11 mouse cellular contexts compared by ENCODE assay signal in the genomic region with DNA sequence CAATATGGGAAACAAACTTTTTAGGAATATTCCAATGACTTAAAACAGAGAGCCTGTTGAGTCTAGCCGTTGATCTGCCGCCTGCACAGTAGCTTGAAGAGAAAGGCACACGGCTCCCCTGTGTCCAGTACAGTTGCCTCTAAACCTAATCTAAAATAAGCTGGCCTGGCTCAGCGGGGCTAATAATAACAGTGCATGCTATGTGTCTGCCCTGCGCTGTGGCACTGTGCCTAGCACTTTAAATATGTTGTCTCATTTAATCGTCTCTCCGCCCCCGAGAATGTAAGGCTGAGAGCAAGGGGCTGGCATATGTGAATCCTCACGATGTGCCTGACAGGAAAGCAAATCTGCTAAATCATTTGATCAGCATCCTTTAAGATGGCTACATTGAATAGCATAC.
DNase-seq lines count a peak whose midpoint lies in the region; ATAC-seq and TF ChIP-seq lines count a peak whose summit lies in the region.
"Had no signal": no experiment of that assay in that cellular context is flagged by ENCODE, and none has a peak within 500 bp of the region (broad histone marks: within the 10 kb centered on the region; RNA-seq: fewer than 3 reads in every experiment).

No protein-coding gene starts in this region.

- H3K4me3 ChIP-seq in forebrain, embryonic 13.5 days = no peak overlapping the region
- no peak overlapping the region for H3K4me3 ChIP-seq in forebrain, postnatal 0 days (ENCODE audit: low read depth, low read length)
- no peak overlapping the region for H3K4me3 ChIP-seq in kidney, embryonic 16.5 days (ENCODE audit: low read length)
- no peak overlapping the region for H3K4me3 ChIP-seq in kidney, adult 2 months (ENCODE audit: insufficient read depth, low read depth, low read length)
- peak overlapping the region; percentile 30 for H3K4me3 ChIP-seq in heart, embryonic 13.5 days

- DNase-seq in forebrain, postnatal 0 days = no peak
- DNase-seq in kidney, adult 2 months = no peak
- DNase-seq in brain, adult 2 months (ENCODE audit: low read depth, low spot score) = peak; percentile 56
- DNase-seq in urinary bladder, adult 2 months (ENCODE audit: low spot score) = no peak
- DNase-seq in layer of hippocampus, adult 8-10 months (ENCODE audit: low spot score in 2 of 2) = no peak
- DNase-seq: adrenal gland, adult 2 months; thymus, postnatal 4 days had no signal

- ATAC-seq in forebrain, embryonic 13.5 days = no peak
- ATAC-seq in forebrain, postnatal 0 days = no peak
- ATAC-seq in kidney, embryonic 16.5 days (ENCODE audit: low FRiP score, low TSS enrichment) = no peak
- ATAC-seq in heart, embryonic 13.5 days (ENCODE audit: extremely low read depth, insufficient number of reproducible peaks, low FRiP score, low TSS enrichment) = peak; percentile 64

- no peaks in the 10 kb centered on the region for H3K9me3 ChIP-seq in forebrain, embryonic 13.5 days (replicated peaks)
- no peaks in the 10 kb centered on the region for H3K9me3 ChIP-seq in forebrain, postnatal 0 days (ENCODE audit: low read length)
- H3K9me3 ChIP-seq in kidney, embryonic 16.5 days (ENCODE audit: low read length) = no peaks in the 10 kb centered on the region
- H3K9me3 ChIP-seq in heart, embryonic 13.5 days = no peaks in the 10 kb centered on the region

- no peak overlapping the region for H3K9ac ChIP-seq in forebrain, embryonic 13.5 days
- H3K9ac ChIP-seq in forebrain, postnatal 0 days = no peak overlapping the region
- no peak overlapping the region for H3K9ac ChIP-seq in kidney, embryonic 16.5 days (replicated peaks; ENCODE audit: low read length)
- H3K9ac ChIP-seq in heart, embryonic 13.5 days = peak overlapping the region; percentile 72

- 67% methylated on average over 9 of the region's 9 CpGs for WGBS in forebrain, embryonic 13.5 days
- WGBS in forebrain, postnatal 0 days = 50% methylated on average over 9 of the region's 9 CpGs
- 59% methylated on average over 9 of the region's 9 CpGs for WGBS in kidney, embryonic 16.5 days
- WGBS in kidney, adult 2 months = 67% methylated on average over 9 of the region's 9 CpGs
- WGBS in heart, embryonic 13.5 days = 14% methylated on average over 9 of the region's 9 CpGs

- H3K4me2 ChIP-seq in forebrain, embryonic 13.5 days = peak overlapping the region; percentile 16; the same call in 1 of the 2 replicates
- H3K4me2 ChIP-seq in forebrain, postnatal 0 days (ENCODE audit: low read depth) = no peak overlapping the region
- H3K4me2 ChIP-seq in kidney, embryonic 16.5 days (replicated peaks; ENCODE audit: low read depth, low read length) = 0 out of 2 replicates have a peak overlapping the region, but pooled peaks have one; percentile 1
- peak overlapping the region; percentile 78 for H3K4me2 ChIP-seq in heart, embryonic 13.5 days

- no peak for TF ChIP-seq POLR2A in kidney, adult 2 months (IDR thresholded peaks at IDR 0.05; ENCODE audit: low read depth, low read length)

- no peaks in the 10 kb centered on the region for H3K27me3 ChIP-seq in forebrain, embryonic 13.5 days
- no peaks in the 10 kb centered on the region for H3K27me3 ChIP-seq in forebrain, postnatal 0 days (ENCODE audit: insufficient read depth, low read length)
- H3K27me3 ChIP-seq in kidney, embryonic 16.5 days (ENCODE audit: insufficient read depth, low read length) = no peaks in the 10 kb centered on the region
- no peaks in the 10 kb centered on the region for H3K27me3 ChIP-seq in kidney, adult 2 months (replicated peaks; ENCODE audit: control insufficient read depth, insufficient read depth, low read length)
- H3K27me3 ChIP-seq in heart, embryonic 13.5 days (replicated peaks) = no peaks in the 10 kb centered on the region

- no peaks in the 10 kb centered on the region for H3K36me3 ChIP-seq in forebrain, embryonic 13.5 days (ENCODE audit: poor library complexity, severe bottlenecking)
- H3K36me3 ChIP-seq in forebrain, postnatal 0 days (ENCODE audit: insufficient read depth) = no peaks in the 10 kb centered on the region
- H3K36me3 ChIP-seq in kidney, embryonic 16.5 days (ENCODE audit: insufficient read depth, low read length) = no peaks in the 10 kb centered on the region
- no peaks in the 10 kb centered on the region for H3K36me3 ChIP-seq in kidney, adult 2 months (ENCODE audit: control insufficient read depth, insufficient read depth, low read length)
- no peaks in the 10 kb centered on the region for H3K36me3 ChIP-seq in heart, embryonic 13.5 days

- H3K27ac ChIP-seq in forebrain, embryonic 13.5 days = no peak overlapping the region
- no peak overlapping the region for H3K27ac ChIP-seq in forebrain, postnatal 0 days (ENCODE audit: low read depth, low read length)
- H3K27ac ChIP-seq in kidney, embryonic 16.5 days (ENCODE audit: low read length) = no peak overlapping the region
- no peak overlapping the region for H3K27ac ChIP-seq in kidney, adult 2 months (ENCODE audit: insufficient read depth, low read depth, low read length)
- peak overlapping the region; percentile 89 for H3K27ac ChIP-seq in heart, embryonic 13.5 days (replicated peaks)
- H3K27ac ChIP-seq: macrophage had no signal

- H3K4me1 ChIP-seq in forebrain, embryonic 13.5 days = peaks cover 41% of the 10 kb centered on the region
- H3K4me1 ChIP-seq in forebrain, postnatal 0 days (ENCODE audit: insufficient read depth) = peaks cover 10% of the 10 kb centered on the region; the same call in 1 of the 2 replicates
- peaks cover 52% of the 10 kb centered on the region for H3K4me1 ChIP-seq in kidney, embryonic 16.5 days (ENCODE audit: insufficient read depth, low read length)
- H3K4me1 ChIP-seq in kidney, adult 2 months (ENCODE audit: control insufficient read depth, insufficient read depth, low read length) = 0 out of 2 replicates have a peak, but pooled peaks cover 5% of the 10 kb centered on the region
- peaks cover 98% of the 10 kb centered on the region for H3K4me1 ChIP-seq in heart, embryonic 13.5 days

- no peak for TF ChIP-seq CTCF in forebrain, postnatal 0 days (IDR thresholded peaks at IDR 0.05; ENCODE audit: low read depth)
- no peak for TF ChIP-seq CTCF in kidney, adult 2 months (conservative IDR thresholded peaks at IDR 0.05; ENCODE audit: insufficient read depth, insufficient read length, low read depth, low read length)
